Mouse (Mus musculus): ENCODE measurements around the gene Ndufa11.

- TF ChIP-seq POLR2A (IDR thresholded peaks at IDR 0.05; ENCODE audit: low read depth, low read length) (no peak), CTCF (conservative IDR thresholded peaks at IDR 0.05; ENCODE audit: insufficient read depth, insufficient read length, low read depth, low read length) (no peak)
Observed at GRCm38 (mm10) chr17:56769950-56770349, 52.4 kb downstream of the Ndufa11 start, which contains the start of gene Prr22.

All from kidney, adult 2 months (tissue).